Mouse (Mus musculus): ENCODE results near the gene Gm1604a. TPM values are rescaled to one million over a fixed set of nuclear protein-coding genes. Genes with fewer than 3 reads are reported as not detected.
"Not testable (repeated sequence)": the region's sequence is repeated elsewhere in the genome, so short reads cannot be mapped to it uniquely, and the experiment has no call there.

Gene Gm1604a
- not detected in 2 replicates for total RNA-seq (2014; rRNA removed)
- 0.43 and 0.56 TPM in 2 replicates for polyA plus RNA-seq (2015; fragmentation: Nextera tagmentation; extraction: Ambion mirVana)

DNA sequence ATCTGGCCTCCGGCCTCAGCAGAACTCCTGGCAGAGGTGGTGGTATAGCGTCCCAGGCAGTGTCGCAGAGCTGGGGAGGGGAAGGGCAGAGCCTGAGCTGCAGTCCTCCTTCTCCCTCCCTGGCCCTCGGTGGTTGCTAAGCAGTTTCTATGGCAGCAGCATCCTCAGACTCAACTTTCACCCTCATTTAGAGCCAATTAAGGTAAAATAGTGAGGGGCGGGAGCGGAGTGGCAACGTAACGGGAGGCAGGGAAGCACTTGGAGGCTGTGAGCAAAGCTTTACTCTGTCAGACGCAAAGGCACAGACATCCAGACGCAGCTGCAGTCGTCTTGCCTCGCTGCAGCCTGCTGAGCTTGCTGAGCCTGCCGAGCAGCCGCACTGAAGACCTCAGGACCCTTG lies at the start of gene Gm1604a:
Gene Gm1604a, plus strand, starts transcription at position 312 of the 400 bp plus-strand sequence.
- not testable (repeated sequence) for H3K9ac ChIP-seq (replicated peaks; ENCODE audit: low read length, poor library complexity, severe bottlenecking); H3K4me1 ChIP-seq (ENCODE audit: insufficient read depth, low read length); H3K4me2 ChIP-seq (ENCODE audit: low read depth, low read length, poor library complexity, severe bottlenecking); H3K9me3 ChIP-seq (ENCODE audit: low read length); H3K36me3 ChIP-seq (ENCODE audit: insufficient read depth, low read length); H3K27ac ChIP-seq (ENCODE audit: low read depth, low read length); H3K27me3 ChIP-seq (ENCODE audit: insufficient read depth, low read length); H3K4me3 ChIP-seq (ENCODE audit: low read depth, low read length); DNase-seq (ENCODE audit: low spot score)
- ATAC-seq (ENCODE audit: low FRiP score): peak; percentile 69
- WGBS: 2% methylated on average over 6 of the region's 14 CpGs

DNA sequence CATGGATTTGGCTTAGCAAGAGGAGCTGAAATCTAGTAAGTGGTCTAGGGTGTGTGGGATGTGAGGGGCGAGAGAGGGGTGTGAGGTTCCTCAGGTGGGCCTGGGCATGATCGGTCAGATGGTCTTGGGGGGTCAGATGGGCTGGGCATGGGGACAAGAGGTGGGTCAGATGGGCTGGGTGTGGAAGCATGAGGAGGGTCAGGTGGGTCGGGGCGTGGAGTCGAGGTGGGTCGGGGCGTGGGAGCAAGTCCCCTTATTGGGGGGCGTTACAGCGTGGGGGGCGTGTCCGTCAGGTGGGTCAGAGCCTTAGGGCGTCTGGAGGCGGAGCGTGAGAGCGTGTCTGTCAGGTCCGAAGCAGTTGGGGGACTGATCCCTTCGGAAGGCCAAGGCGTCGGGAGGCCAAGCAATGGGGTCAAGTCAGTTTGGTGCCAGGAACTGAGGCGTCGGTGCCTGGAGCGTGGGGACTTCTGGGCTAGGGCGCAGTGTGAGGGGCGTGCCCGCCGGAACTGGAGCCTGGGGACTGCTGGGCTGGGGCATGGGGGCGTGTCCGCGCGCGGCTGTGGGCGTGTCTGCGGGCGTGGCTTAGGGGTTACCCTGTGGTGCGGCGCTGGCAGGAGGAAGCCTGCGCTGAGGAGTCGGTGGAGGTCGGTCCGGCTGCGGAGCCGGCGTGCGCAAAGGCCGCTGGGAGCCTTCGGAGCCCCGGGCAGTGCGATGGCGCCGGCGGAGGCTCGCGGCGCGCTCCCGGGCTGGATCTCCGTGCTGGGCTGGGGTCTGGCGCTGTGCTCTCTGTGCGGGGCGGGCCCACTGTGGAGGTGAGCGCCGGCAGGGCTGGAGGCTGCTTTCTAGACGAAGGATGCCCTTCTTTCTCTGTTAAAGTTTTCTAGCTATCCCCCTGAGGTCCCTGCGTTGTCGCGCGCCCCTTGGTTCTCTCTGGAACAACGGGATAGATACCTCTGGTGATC lies 46.8 kb upstream of the Gm1604a start, which contains the start of gene Gm49721:
Gene Gm49721, plus strand, starts transcription at position 618 of the 962 bp plus-strand sequence.
- Histone ChIP-seq H3K4me2 (ENCODE audit: low read depth, low read length, poor library complexity, severe bottlenecking) (peak within 1 kb of the TSS; percentile 54), H3K4me3 (ENCODE audit: low read depth, low read length) (peak within 1 kb of the TSS; percentile 38)
- not testable (repeated sequence) for DNase-seq (ENCODE audit: low spot score); H3K27ac ChIP-seq (ENCODE audit: low read depth, low read length); H3K27me3 ChIP-seq (ENCODE audit: insufficient read depth, low read length); H3K4me1 ChIP-seq (ENCODE audit: insufficient read depth, low read length); H3K9ac ChIP-seq (replicated peaks; ENCODE audit: low read length, poor library complexity, severe bottlenecking); H3K9me3 ChIP-seq (ENCODE audit: low read length); H3K36me3 ChIP-seq (ENCODE audit: insufficient read depth, low read length)
- peak; percentile 88 for ATAC-seq (ENCODE audit: low FRiP score)
- WGBS: 0% methylated on average over 21 of the region's 68 CpGs

DNA sequence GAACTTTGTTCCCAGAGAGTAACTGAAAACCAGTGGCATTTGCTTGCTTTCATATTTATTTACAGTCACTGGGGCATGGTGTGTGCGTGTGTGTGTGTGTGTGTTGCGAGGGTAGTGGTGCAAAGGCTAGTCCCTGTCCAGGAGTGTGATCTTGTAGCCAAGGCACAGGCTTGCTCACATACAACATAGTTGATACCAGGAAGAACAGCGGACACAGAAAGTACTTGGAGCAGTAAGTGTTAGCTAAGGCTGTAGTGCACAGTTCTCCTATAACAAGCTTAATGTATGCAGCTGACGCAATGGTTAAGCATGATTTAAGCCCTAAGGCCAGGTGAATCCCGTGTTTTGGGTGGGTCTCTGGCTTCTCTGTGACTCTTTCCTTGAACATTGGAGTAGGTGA lies 46.0 kb upstream of the Gm1604a start:
- Histone ChIP-seq H3K4me3 (ENCODE audit: low read depth, low read length) (peak overlapping the region; percentile 38), H3K4me2 (ENCODE audit: low read depth, low read length, poor library complexity, severe bottlenecking) (peak overlapping the region; percentile 54)
- not testable (repeated sequence) for H3K27me3 ChIP-seq (ENCODE audit: insufficient read depth, low read length); H3K4me1 ChIP-seq (ENCODE audit: insufficient read depth, low read length); H3K9ac ChIP-seq (replicated peaks; ENCODE audit: low read length, poor library complexity, severe bottlenecking); DNase-seq (ENCODE audit: low spot score); ATAC-seq (ENCODE audit: low FRiP score); H3K27ac ChIP-seq (ENCODE audit: low read depth, low read length); H3K36me3 ChIP-seq (ENCODE audit: insufficient read depth, low read length); H3K9me3 ChIP-seq (ENCODE audit: low read length)
- WGBS: 14% methylated on average over 5 of the region's 5 CpGs

DNA sequence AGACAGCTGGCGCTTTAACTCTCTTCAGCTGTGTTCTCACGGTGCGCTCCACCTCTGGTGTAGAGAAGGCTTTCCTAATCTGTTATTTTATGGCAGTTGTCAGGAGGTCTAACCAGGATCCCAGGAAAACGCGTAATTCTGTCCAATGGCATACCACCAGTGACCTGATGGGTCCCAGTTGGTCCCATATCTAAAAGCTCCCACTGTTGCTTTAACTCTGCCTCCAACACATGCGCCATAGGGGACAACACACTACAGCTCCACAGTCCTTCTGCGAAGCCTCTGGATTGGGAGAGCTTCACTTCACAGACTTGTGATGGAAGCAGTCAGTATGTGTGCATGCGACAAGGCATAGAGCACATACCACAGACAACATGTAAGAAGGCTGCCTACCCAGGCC lies 45.2 kb upstream of the Gm1604a start:
- H3K27me3 ChIP-seq (ENCODE audit: insufficient read depth, low read length); ATAC-seq (ENCODE audit: low FRiP score); H3K4me3 ChIP-seq (ENCODE audit: low read depth, low read length); H3K9me3 ChIP-seq (ENCODE audit: low read length); DNase-seq (ENCODE audit: low spot score); H3K4me1 ChIP-seq (ENCODE audit: insufficient read depth, low read length); H3K36me3 ChIP-seq (ENCODE audit: insufficient read depth, low read length); H3K27ac ChIP-seq (ENCODE audit: low read depth, low read length); H3K4me2 ChIP-seq (ENCODE audit: low read depth, low read length, poor library complexity, severe bottlenecking); H3K9ac ChIP-seq (replicated peaks; ENCODE audit: low read length, poor library complexity, severe bottlenecking): not testable (repeated sequence)
- 94% methylated on average over 5 of the region's 8 CpGs for WGBS

DNA sequence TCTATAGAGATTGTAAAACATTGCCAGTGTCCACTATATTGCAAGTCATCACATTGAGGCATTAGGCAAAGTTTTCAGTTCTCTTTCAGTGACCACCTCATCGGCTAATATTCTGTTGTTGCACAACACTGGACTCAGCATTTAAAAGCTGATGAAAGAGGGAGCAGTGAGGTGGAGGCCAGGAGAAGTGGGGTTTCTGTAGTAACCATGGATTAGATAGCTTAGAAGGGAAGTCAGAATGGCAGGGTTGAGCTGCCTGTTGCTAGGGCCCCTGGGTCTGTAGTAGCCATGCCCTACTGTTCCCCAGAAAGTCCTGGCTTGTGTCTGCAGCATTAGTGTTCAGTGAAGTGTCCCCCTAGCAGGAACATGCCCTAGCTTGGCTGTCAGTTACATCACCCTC lies 39.2 kb upstream of the Gm1604a start:
- H3K4me2 ChIP-seq (ENCODE audit: low read depth, low read length, poor library complexity, severe bottlenecking); ATAC-seq (ENCODE audit: low FRiP score): not testable (repeated sequence)
- WGBS: 95% methylated on average over 1 of the region's 1 CpGs

DNA sequence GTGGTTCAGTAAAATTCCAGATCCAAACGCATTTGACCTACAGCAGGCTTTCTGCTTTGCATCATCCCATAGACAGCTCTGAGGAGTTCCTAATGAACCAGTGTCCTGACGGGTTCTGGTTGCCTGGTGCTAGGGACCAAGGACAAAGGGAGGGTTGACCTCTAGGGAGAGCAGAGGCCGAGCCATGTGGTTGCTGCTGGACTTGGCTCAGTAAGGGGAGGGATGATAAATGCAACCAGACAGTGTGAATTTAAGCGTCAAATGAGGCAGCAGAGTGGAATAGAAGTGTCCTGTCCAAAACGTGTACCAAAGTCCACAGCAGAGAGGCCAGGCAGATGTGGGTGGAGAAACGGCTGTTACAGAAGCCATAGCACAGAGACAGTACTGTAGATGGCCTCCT lies 29.9 kb upstream of the Gm1604a start:
- not testable (repeated sequence) for DNase-seq (ENCODE audit: low spot score); ATAC-seq (ENCODE audit: low FRiP score); H3K4me2 ChIP-seq (ENCODE audit: low read depth, low read length, poor library complexity, severe bottlenecking); H3K9ac ChIP-seq (replicated peaks; ENCODE audit: low read length, poor library complexity, severe bottlenecking); H3K9me3 ChIP-seq (ENCODE audit: low read length); H3K36me3 ChIP-seq (ENCODE audit: insufficient read depth, low read length); H3K4me3 ChIP-seq (ENCODE audit: low read depth, low read length); H3K27me3 ChIP-seq (ENCODE audit: insufficient read depth, low read length); H3K27ac ChIP-seq (ENCODE audit: low read depth, low read length); H3K4me1 ChIP-seq (ENCODE audit: insufficient read depth, low read length)
- WGBS: no CpG with 5 or more reads among the region's 6 CpGs

More for the DNA sequence above, 39.2 kb upstream of the Gm1604a start:
- H3K36me3 ChIP-seq (ENCODE audit: insufficient read depth, low read length); H3K27me3 ChIP-seq (ENCODE audit: insufficient read depth, low read length); H3K4me3 ChIP-seq (ENCODE audit: low read depth, low read length); H3K27ac ChIP-seq (ENCODE audit: low read depth, low read length); H3K9ac ChIP-seq (replicated peaks; ENCODE audit: low read length, poor library complexity, severe bottlenecking); H3K4me1 ChIP-seq (ENCODE audit: insufficient read depth, low read length); DNase-seq (ENCODE audit: low spot score); H3K9me3 ChIP-seq (ENCODE audit: low read length): not testable (repeated sequence)

DNA sequence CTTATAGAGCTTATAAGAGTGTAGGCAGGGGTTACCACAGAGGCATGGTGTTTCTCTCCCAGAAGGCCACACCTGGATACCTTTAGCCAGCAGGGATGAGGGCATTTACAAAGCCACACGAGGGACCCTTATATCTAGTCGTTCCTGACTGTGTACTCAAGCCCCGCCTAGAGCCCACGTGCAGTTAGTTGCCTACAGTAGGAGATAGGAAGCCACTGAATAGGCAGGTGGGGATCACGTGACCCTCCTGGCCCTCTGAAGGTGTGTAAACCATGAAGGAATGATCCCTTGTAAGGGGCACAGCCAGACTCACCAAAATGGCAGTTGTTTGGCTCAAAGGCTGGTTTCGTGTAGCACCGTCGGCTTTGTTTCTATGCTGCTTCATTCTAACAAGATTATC lies 28.5 kb upstream of the Gm1604a start:
- not testable (repeated sequence) for H3K27ac ChIP-seq (ENCODE audit: low read depth, low read length); H3K4me2 ChIP-seq (ENCODE audit: low read depth, low read length, poor library complexity, severe bottlenecking); H3K36me3 ChIP-seq (ENCODE audit: insufficient read depth, low read length); H3K4me3 ChIP-seq (ENCODE audit: low read depth, low read length); H3K9me3 ChIP-seq (ENCODE audit: low read length); DNase-seq (ENCODE audit: low spot score); H3K9ac ChIP-seq (replicated peaks; ENCODE audit: low read length, poor library complexity, severe bottlenecking); H3K27me3 ChIP-seq (ENCODE audit: insufficient read depth, low read length); ATAC-seq (ENCODE audit: low FRiP score); H3K4me1 ChIP-seq (ENCODE audit: insufficient read depth, low read length)
- WGBS: 87% methylated on average over 8 of the region's 8 CpGs

DNA sequence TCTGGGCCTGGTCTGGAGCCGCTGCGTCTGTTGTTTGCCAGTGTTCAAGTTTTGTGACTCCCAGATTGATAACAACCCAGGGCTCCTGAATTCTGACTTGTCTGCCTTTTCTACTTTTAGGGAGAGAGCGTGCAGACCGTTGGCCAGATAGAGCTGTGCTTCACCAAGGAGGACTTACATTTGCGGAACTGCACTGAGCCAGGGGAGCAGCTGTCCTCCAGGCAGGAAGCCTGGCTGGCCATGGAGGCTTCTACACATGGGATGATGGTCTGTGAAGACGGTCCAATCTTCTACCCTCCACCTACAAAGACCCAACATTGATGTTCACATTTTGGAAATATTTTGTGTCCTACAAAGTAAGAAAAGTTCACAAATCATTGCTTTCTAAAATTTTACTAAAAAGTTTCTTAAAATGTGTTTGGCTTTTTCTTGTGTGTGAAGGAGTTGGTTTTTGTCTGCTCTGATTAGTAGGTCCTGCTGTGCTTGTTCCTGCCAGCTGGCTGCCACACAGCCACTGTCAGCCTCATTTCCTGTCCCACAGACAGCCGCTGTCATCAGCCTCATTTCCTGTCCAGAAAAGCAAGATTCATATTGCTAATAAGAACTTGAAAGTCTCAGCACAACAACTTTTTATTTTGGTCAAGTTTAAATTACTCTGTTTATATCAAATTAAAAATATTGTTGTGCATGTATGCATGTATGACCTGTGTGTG lies 27.4 kb upstream of the Gm1604a start:
- WGBS: no CpG with 5 or more reads among the region's 7 CpGs

More for the DNA sequence above, 27.4 kb upstream of the Gm1604a start:
- not testable (repeated sequence) for H3K36me3 ChIP-seq (ENCODE audit: insufficient read depth, low read length); H3K4me1 ChIP-seq (ENCODE audit: insufficient read depth, low read length); H3K27ac ChIP-seq (ENCODE audit: low read depth, low read length); H3K4me2 ChIP-seq (ENCODE audit: low read depth, low read length, poor library complexity, severe bottlenecking); H3K9me3 ChIP-seq (ENCODE audit: low read length); H3K9ac ChIP-seq (replicated peaks; ENCODE audit: low read length, poor library complexity, severe bottlenecking); H3K4me3 ChIP-seq (ENCODE audit: low read depth, low read length); H3K27me3 ChIP-seq (ENCODE audit: insufficient read depth, low read length); DNase-seq (ENCODE audit: low spot score); ATAC-seq (ENCODE audit: low FRiP score)

Measured in midbrain, postnatal 0 days (tissue).